Mouse (Mus musculus): Measurements from ENCODE around the gene Frg2f1.

Gene Frg2f1

DNA sequence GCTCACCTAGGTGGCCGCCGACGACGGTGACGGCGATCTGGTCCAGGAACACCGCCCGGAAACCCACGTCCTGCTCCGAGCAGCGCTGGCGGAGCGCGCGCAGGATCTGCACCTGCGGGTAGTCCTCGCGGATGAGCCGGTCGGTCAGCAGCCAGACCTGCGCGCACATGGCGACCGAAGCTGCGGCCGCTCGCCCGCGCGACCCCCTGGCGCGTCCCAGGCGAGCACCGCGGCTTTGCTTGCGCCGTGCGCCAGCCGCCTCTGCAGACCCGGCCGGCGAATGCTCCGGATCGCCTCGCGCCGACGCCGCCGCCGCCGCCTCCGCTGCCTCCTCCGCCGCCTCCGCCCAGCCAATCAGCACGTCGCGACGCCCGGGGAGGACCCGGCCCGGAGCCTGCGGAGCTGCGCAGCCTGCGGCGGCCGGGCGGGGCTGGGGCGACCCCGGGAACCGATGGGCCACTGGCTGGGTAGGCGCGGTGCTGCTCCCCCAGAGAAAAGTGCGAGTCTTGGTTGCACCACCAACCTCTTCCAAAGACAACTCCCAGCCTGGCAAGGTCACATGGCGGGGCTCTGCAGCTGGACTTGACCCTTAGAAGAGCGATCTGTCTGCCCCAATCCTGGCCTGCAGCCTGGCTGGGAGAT lies 46.9 kb downstream of the Frg2f1 start, which contains the start of gene Rimkla:
Gene Rimkla (minus strand): TSS at position 338 of the 642 bp plus-strand sequence.
- DNase-seq (ENCODE audit: low spot score): peak; percentile 78

GRCm38 (mm10) chr4:119490806-119491205 lies 48.5 kb downstream of the Frg2f1 start:
- DNase-seq (ENCODE audit: low spot score): no peak

DNA sequence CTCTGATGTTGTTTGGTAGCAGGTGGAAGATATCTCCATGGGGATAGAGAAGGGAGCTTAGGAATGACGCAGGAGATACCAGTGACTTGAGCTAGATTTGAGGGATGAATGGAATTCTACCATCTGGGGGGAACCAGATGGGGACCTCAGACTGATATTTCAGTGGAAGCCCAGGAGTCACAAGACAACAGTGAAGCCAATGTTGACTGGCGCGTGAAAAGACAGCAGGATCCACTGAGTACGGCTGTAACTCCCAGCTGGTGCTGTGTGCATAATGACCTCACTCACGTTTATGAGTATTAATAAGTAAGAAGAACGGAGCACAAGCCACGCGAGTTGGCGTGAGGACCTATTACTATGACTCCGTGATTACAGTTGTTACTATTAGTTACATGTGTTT lies 49.7 kb downstream of the Frg2f1 start:
- no peak for DNase-seq (ENCODE audit: low spot score)

DNA sequence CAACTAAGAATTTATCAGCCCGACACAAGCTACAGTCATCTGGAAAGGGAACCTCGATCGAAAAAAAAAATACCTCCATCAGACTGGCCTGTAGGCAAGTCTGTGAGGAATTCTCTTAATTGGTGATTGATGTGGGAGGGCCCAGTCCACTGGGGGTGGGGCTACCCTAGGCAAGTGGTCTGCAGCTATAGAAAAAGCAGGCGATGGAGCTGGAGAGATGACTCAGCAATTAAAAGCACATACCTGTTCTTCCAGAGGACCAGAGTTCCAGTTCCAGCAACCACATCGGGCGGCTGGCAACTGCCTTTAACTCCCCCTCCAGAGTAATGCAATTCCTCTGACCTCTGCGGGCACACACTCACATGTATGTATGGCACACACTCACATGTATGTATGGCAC lies 54.4 kb downstream of the Frg2f1 start:
- no peak for DNase-seq (ENCODE audit: low spot score)

- DNase-seq (ENCODE audit: low spot score): peak; percentile 54
These were observed 56.3 kb downstream of the Frg2f1 start for GRCm38 (mm10) chr4:119483051-119483450.
